Mouse (Mus musculus) liver, adult 2 months (tissue): ENCODE data around the gene B230219D22Rik. TPM values are rescaled to one million over a fixed set of nuclear protein-coding genes. Genes with fewer than 3 reads are reported as not detected.

ENCODE experiments used
- DNase-seq: peaks from one replicate; pipeline ENCODE4 v3.0.0-alpha.2; 2011; ENCODE audit warnings: low read depth, low spot score; ENCODE audit errors: extremely low read depth
- H3K27ac ChIP-seq: fragments of 200-500 bp; replicated peaks from 2 replicates; pipeline ENCODE4 v1.5.1; 2012; ENCODE audit warnings: low read depth, mild to moderate bottlenecking, control low read depth, inconsistent platforms, low read length; ENCODE audit not compliant: insufficient read depth
- H3K27me3 ChIP-seq: fragments of 200-500 bp; 2 replicates; pipeline ENCODE4 v1.6.1; 2012; ENCODE audit warnings: mild to moderate bottlenecking, moderate library complexity, low read length, inconsistent platforms; ENCODE audit not compliant: control insufficient read depth, insufficient read depth
- H3K36me3 ChIP-seq: fragments of 200-500 bp; 2 replicates; pipeline ENCODE4 v1.6.1; 2012; ENCODE audit warnings: low read length, inconsistent platforms; ENCODE audit not compliant: control insufficient read depth, insufficient read depth
- H3K4me1 ChIP-seq: fragments of 200-500 bp; 2 replicates; pipeline ENCODE4 v1.6.1; 2011; ENCODE audit warnings: low read length; ENCODE audit not compliant: control insufficient read depth, insufficient read depth
- H3K4me3 ChIP-seq: fragments of 200-500 bp; 2 replicates; pipeline ENCODE4 v1.5.1; 2011; ENCODE audit warnings: low read depth, mild to moderate bottlenecking, control low read depth, low read length, moderate library complexity; ENCODE audit not compliant: insufficient read depth
- H3K79me2 ChIP-seq: fragments of 200-500 bp; 2 replicates; pipeline ENCODE4 v1.6.1; 2012; ENCODE audit warnings: inconsistent platforms, mild to moderate bottlenecking, low read length, moderate library complexity; ENCODE audit not compliant: control insufficient read depth, insufficient read depth
- H3K9ac ChIP-seq: fragments of 200-500 bp; 2 replicates; pipeline ENCODE4 v1.6.1; 2012; ENCODE audit warnings: low read depth, mild to moderate bottlenecking, control low read depth, inconsistent platforms, low read length
- CTCF ChIP-seq: fragments of 200-500 bp; IDR thresholded peaks from 2 replicates; pipeline ENCODE4 v1.5.1; 2011; ENCODE audit warnings: low read depth, low read length, control low read depth
- POLR2A ChIP-seq: fragments of 200-500 bp; IDR thresholded peaks from 2 replicates; pipeline ENCODE4 v1.6.1; 2011; ENCODE audit warnings: low read length, control low read depth; ENCODE audit not compliant: insufficient read depth; ENCODE audit errors: extremely low read depth
- WGBS: fragments of 180-500 bp; shearing (Covaris S2); methylation state at CpG from one replicate; pipeline ENCODE4 v1.1.7; 2018; 5-methylcytosine and 5-hydroxymethylcytosine counted together
- polyA plus RNA-seq: library from polyadenylated mRNA; depleted of rRNA; stranded (reverse); fragments of >200 nt; gene quantifications from 2 replicates; pipeline ENCODE4 v1.2.3, GENCODE M21; 2012; rRNA removed
- total RNA-seq: library from RNA; depleted of rRNA; stranded (reverse); fragments of >200 nt; gene quantifications from 2 replicates; pipeline ENCODE4 v1.2.3, GENCODE M21; 2014; rRNA removed

The B230219D22Rik gene
- total and polyA plus RNA-seq, 2 experiments = 12.3 to 17.1 TPM

DNA sequence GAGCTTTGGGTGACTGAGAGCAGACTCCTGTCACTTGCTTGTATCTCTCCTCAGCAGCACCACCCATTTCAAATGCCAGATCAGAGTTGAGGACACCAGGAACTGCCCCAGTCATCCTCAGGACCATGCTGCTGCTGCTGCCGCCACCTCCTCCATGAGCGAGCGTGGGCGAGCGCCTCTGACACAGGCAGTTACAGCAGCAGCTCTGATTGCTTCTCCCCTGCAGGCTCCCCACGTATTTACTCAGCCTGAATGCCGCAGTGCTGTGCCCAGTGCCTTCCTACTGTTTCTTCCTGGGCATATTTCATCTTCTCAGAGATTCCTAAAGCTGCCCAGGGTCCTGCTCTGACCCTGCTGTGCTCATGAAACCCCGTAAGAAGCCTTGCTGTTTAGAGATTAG lies 49.4 kb downstream of the B230219D22Rik start:
- H3K4me1 ChIP-seq = no peaks in the 10 kb centered on the region
- H3K27ac ChIP-seq = no peak overlapping the region
- H3K36me3 ChIP-seq = no peaks in the 10 kb centered on the region
- TF ChIP-seq CTCF (no peak), POLR2A (no peak)
- H3K27me3 ChIP-seq = no peaks in the 10 kb centered on the region
- 83% methylated on average over 8 of the region's 8 CpGs for WGBS
- DNase-seq = no peak
- no peak overlapping the region for H3K9ac ChIP-seq
- no peaks in the 10 kb centered on the region; the same call in 1 of the 2 replicates for H3K79me2 ChIP-seq
- no peak overlapping the region for H3K4me3 ChIP-seq

Other genes starting within 250 kb of the B230219D22Rik start
- gene Grk6, start 248.1 kb upstream of the B230219D22Rik start, total RNA-seq = 8.8 and 13.6 TPM in 2 replicates
- 12.4 and 14.3 TPM in 2 replicates for gene Grk6, start 248.1 kb upstream of the B230219D22Rik start, polyA plus RNA-seq
- not detected in 2 replicates for gene Prr7, start 228.9 kb upstream of the B230219D22Rik start, total RNA-seq
- 0.31 and 0.44 TPM in 2 replicates for gene Prr7, start 228.9 kb upstream of the B230219D22Rik start, polyA plus RNA-seq
- gene Dbn1, start 205.0 kb upstream of the B230219D22Rik start, total RNA-seq = 0.65 and 0.81 TPM in 2 replicates
- gene Dbn1, start 205.0 kb upstream of the B230219D22Rik start, polyA plus RNA-seq = 2.1 and 2.3 TPM in 2 replicates
- 3.6 and 6.4 TPM in 2 replicates for gene Pdlim7, start 179.4 kb upstream of the B230219D22Rik start, total RNA-seq
- 6.7 and 10.2 TPM in 2 replicates for gene Pdlim7, start 179.4 kb upstream of the B230219D22Rik start, polyA plus RNA-seq
- 0.46 and 0.94 TPM in 2 replicates for gene Dok3, start 163.8 kb upstream of the B230219D22Rik start, total RNA-seq
- gene Dok3, start 163.8 kb upstream of the B230219D22Rik start, polyA plus RNA-seq = 2.5 and 5.2 TPM in 2 replicates
- 30.1 and 35.4 TPM in 2 replicates for gene Ddx41, start 156.5 kb upstream of the B230219D22Rik start, total RNA-seq
- 38.8 and 39.9 TPM in 2 replicates for gene Ddx41, start 156.5 kb upstream of the B230219D22Rik start, polyA plus RNA-seq
- gene Fam193b, start 122.0 kb upstream of the B230219D22Rik start, total RNA-seq = 11.1 and 11.7 TPM in 2 replicates
- 39.9 and 67.8 TPM in 2 replicates for gene Fam193b, start 122.0 kb upstream of the B230219D22Rik start, polyA plus RNA-seq
- 45.2 and 45.5 TPM in 2 replicates for gene Tmed9, start 119.4 kb upstream of the B230219D22Rik start, total RNA-seq
- 45.5 and 62.2 TPM in 2 replicates for gene Tmed9, start 119.4 kb upstream of the B230219D22Rik start, polyA plus RNA-seq
- 7.9 and 9.2 TPM in 2 replicates for gene B4galt7, start 93.2 kb upstream of the B230219D22Rik start, total RNA-seq
- gene B4galt7, start 93.2 kb upstream of the B230219D22Rik start, polyA plus RNA-seq = 12.3 and 14.8 TPM in 2 replicates
- 27.1 and 33.4 TPM in 2 replicates for gene Caml, start 70.1 kb upstream of the B230219D22Rik start, total RNA-seq
- 13.4 and 14.6 TPM in 2 replicates for gene Caml, start 70.1 kb upstream of the B230219D22Rik start, polyA plus RNA-seq
- gene Ddx46, start 58.1 kb upstream of the B230219D22Rik start, total RNA-seq = 14.6 and 18.6 TPM in 2 replicates
- gene Ddx46, start 58.1 kb upstream of the B230219D22Rik start, polyA plus RNA-seq = 5.5 and 6.8 TPM in 2 replicates
- gene Txndc15, start 21.5 kb downstream of the B230219D22Rik start, total RNA-seq = 99.1 and 101 TPM in 2 replicates
- 74.1 and 77.6 TPM in 2 replicates for gene Txndc15, start 21.5 kb downstream of the B230219D22Rik start, polyA plus RNA-seq
- 36.0 and 40.7 TPM in 2 replicates for gene Pcbd2, start 34.2 kb downstream of the B230219D22Rik start, total RNA-seq
- 32.7 and 44.9 TPM in 2 replicates for gene Pcbd2, start 34.2 kb downstream of the B230219D22Rik start, polyA plus RNA-seq
- not detected in 2 replicates for gene Catsper3, start 91.4 kb downstream of the B230219D22Rik start, total RNA-seq
- 0.26 TPM in 1 of 2 replicates, not detected in the other for gene Catsper3, start 91.4 kb downstream of the B230219D22Rik start, polyA plus RNA-seq
- gene Pitx1, start 143.1 kb downstream of the B230219D22Rik start, total RNA-seq = not detected in 2 replicates
- gene Pitx1, start 143.1 kb downstream of the B230219D22Rik start, polyA plus RNA-seq = not detected in 2 replicates